Mouse (Mus musculus) MEL (cell line): Measurements from ENCODE around the gene Cyp26b1. TPM values are rescaled to one million over a fixed set of nuclear protein-coding genes. Genes with fewer than 3 reads are reported as not detected.

ENCODE experiments used
- DNase-seq: peaks from one replicate; pipeline ENCODE4 v3.0.0; 2011; ENCODE audit warnings: low read depth, low spot score
- H3K27ac ChIP-seq: 2 replicates; pipeline ENCODE4 v1.5.1; 2012; ENCODE audit warnings: low read depth, mild to moderate bottlenecking, control low read depth, low read length, moderate library complexity; ENCODE audit not compliant: control insufficient read depth
- H3K27me3 ChIP-seq, 2 experiments: fragments of 150-350 bp in 1 of 2; sonication (generic) in 1 of 2; 2 replicates each; pipeline ENCODE4 v1.6.1; 2012; ENCODE audit warnings: low read length in 2 of 2, mild to moderate bottlenecking in 2 of 2, improper control_type of control experiment in 1 of 2, moderate library complexity in 1 of 2; ENCODE audit not compliant: insufficient read depth in 2 of 2, control insufficient read depth in 1 of 2
- H3K36me3 ChIP-seq, 2 experiments: 2 replicates each; pipeline ENCODE4 v1.6.1; 2012 to 2014; ENCODE audit warnings: low read length in 2 of 2, improper control_type of control experiment in 1 of 2, inconsistent platforms in 1 of 2, mild to moderate bottlenecking in 1 of 2; ENCODE audit not compliant: insufficient read depth in 2 of 2, control insufficient read depth in 1 of 2
- H3K4me1 ChIP-seq, 2 experiments: fragments of 150-350 bp in 1 of 2; sonication (generic) in 1 of 2; 2 replicates each; pipeline ENCODE4 v1.6.1; 2012; ENCODE audit warnings: low read length in 2 of 2, improper control_type of control experiment in 1 of 2, mild to moderate bottlenecking in 1 of 2; ENCODE audit not compliant: insufficient read depth in 2 of 2, control insufficient read depth in 1 of 2
- H3K4me3 ChIP-seq, 2 experiments: fragments of 150-350 bp in 1 of 2; sonication (generic) in 1 of 2; 2 replicates each; pipeline ENCODE4 v1.5.1; 2012; ENCODE audit warnings: low read depth in 2 of 2, low read length in 2 of 2, mild to moderate bottlenecking in 2 of 2, moderate library complexity in 2 of 2, control low read depth in 1 of 2, improper control_type of control experiment in 1 of 2; ENCODE audit not compliant: control insufficient read depth in 1 of 2, insufficient read depth in 1 of 2
- H3K79me2 ChIP-seq: 2 replicates; pipeline ENCODE4 v1.6.1; 2012; ENCODE audit warnings: mild to moderate bottlenecking, low read length, moderate library complexity; ENCODE audit not compliant: control insufficient read depth, poor library complexity, insufficient read depth
- H3K9ac ChIP-seq: 2 replicates; pipeline ENCODE4 v1.6.1; 2012; ENCODE audit warnings: low read depth, mild to moderate bottlenecking, control low read depth, low read length, moderate library complexity; ENCODE audit not compliant: control insufficient read depth, poor library complexity, severe bottlenecking
- H3K9me3 ChIP-seq: fragments of 150-350 bp; sonication (generic); replicated peaks from 2 replicates; pipeline ENCODE4 v1.6.1; 2012; ENCODE audit warnings: mild to moderate bottlenecking, low read length, improper control_type of control experiment, moderate library complexity; ENCODE audit not compliant: insufficient read depth
- BHLHE40 ChIP-seq: IDR thresholded peaks from 2 replicates; pipeline ENCODE4 v1.6.1; 2012; ENCODE audit warnings: low read depth, mild to moderate bottlenecking, inconsistent platforms, low read length, improper control_type of control experiment, borderline replicate concordance
- CHD1 ChIP-seq: IDR thresholded peaks from 2 replicates; pipeline ENCODE4 v1.6.1; 2012; ENCODE audit warnings: low read depth, mild to moderate bottlenecking, inconsistent platforms, low read length, improper control_type of control experiment
- ELF1 ChIP-seq: IDR thresholded peaks from 2 replicates; pipeline ENCODE4 v1.6.1; 2014; ENCODE audit warnings: low read depth, mild to moderate bottlenecking, inconsistent platforms, low read length, improper control_type of control experiment, moderate library complexity
- ETS1 ChIP-seq: IDR thresholded peaks from 2 replicates; pipeline ENCODE4 v1.6.1; 2012; ENCODE audit warnings: low read depth, mild to moderate bottlenecking, inconsistent platforms, low read length, improper control_type of control experiment, moderate library complexity
- GATA1 ChIP-seq: IDR thresholded peaks from 2 replicates; pipeline ENCODE4 v1.6.1; 2011; ENCODE audit warnings: low read depth, low read length, improper control_type of control experiment
- JUND ChIP-seq: IDR thresholded peaks from 2 replicates; pipeline ENCODE4 v1.6.1; 2011; ENCODE audit warnings: low read depth, mild to moderate bottlenecking, improper control_type of control experiment, low read length
- MAFK ChIP-seq: IDR thresholded peaks from 2 replicates; pipeline ENCODE4 v1.6.1; 2011; ENCODE audit warnings: low read depth, mild to moderate bottlenecking, low read length, improper control_type of control experiment, borderline replicate concordance
- MAX ChIP-seq: IDR thresholded peaks from 2 replicates; pipeline ENCODE4 v1.6.1; 2011; ENCODE audit warnings: low read length, improper control_type of control experiment
- MAZ ChIP-seq: IDR thresholded peaks from 2 replicates; pipeline ENCODE4 v1.6.1; 2012; ENCODE audit warnings: low read depth, mild to moderate bottlenecking, inconsistent platforms, low read length, improper control_type of control experiment
- POLR2A ChIP-seq, 2 experiments: IDR thresholded peaks; 2 replicates each; pipeline ENCODE4 v1.6.1; 2011 to 2012; ENCODE audit warnings: low read length in 2 of 2, mild to moderate bottlenecking in 2 of 2, control low read depth in 1 of 2, improper control_type of control experiment in 1 of 2, low read depth in 1 of 2, moderate library complexity in 1 of 2; ENCODE audit not compliant: control insufficient read depth in 1 of 2, insufficient read depth in 1 of 2, poor library complexity in 1 of 2
- POLR2AphosphoS2 ChIP-seq: IDR thresholded peaks from 2 replicates; pipeline ENCODE4 v1.6.1; 2011; ENCODE audit warnings: low read length, improper control_type of control experiment
- RAD21 ChIP-seq: IDR thresholded peaks from 2 replicates; pipeline ENCODE4 v1.6.1; 2011; ENCODE audit warnings: mild to moderate bottlenecking, low read depth, low read length, improper control_type of control experiment
- SMC3 ChIP-seq: IDR thresholded peaks from 2 replicates; pipeline ENCODE4 v1.6.1; 2011; ENCODE audit warnings: low read depth, low read length, improper control_type of control experiment
- TAL1 ChIP-seq: IDR thresholded peaks from 2 replicates; pipeline ENCODE4 v1.6.1; 2012; ENCODE audit warnings: mild to moderate bottlenecking, inconsistent platforms, low read length, moderate library complexity, mixed read lengths
- TBP ChIP-seq: IDR thresholded peaks from 2 replicates; pipeline ENCODE4 v1.8.0; 2011; ENCODE audit warnings: low read depth, low read length, improper control_type of control experiment
- TCF12 ChIP-seq: IDR thresholded peaks from 2 replicates; pipeline ENCODE4 v1.6.1; 2014; ENCODE audit warnings: low read depth, mild to moderate bottlenecking, inconsistent platforms, low read length, improper control_type of control experiment, moderate library complexity
- UBTF ChIP-seq: IDR thresholded peaks from 2 replicates; pipeline ENCODE4 v1.6.1; 2012; ENCODE audit warnings: low read depth, mild to moderate bottlenecking, inconsistent platforms, low read length, improper control_type of control experiment, moderate library complexity, borderline replicate concordance; ENCODE audit not compliant: insufficient read depth
- ZMIZ1 ChIP-seq: IDR thresholded peaks from 2 replicates; pipeline ENCODE4 v1.6.1; 2012; ENCODE audit warnings: low read depth, mild to moderate bottlenecking, inconsistent platforms, low read length, improper control_type of control experiment, moderate library complexity
- ZNF384 ChIP-seq: IDR thresholded peaks from 2 replicates; pipeline ENCODE4 v1.6.1; 2012; ENCODE audit warnings: low read depth, mild to moderate bottlenecking, inconsistent platforms, low read length, improper control_type of control experiment
- polyA plus RNA-seq, 2 experiments: library from polyadenylated mRNA; stranded (reverse) in 1 of 2; unstranded in 1 of 2; fragments of >175 nt in 1 of 2; fragments of >200 nt in 1 of 2; gene quantifications; 2 replicates each; pipeline versions ENCODE4 v1.2.1 to v1.2.4; 2012; ENCODE audit warnings: low replicate concordance in 2 of 2, low read depth in 1 of 2; ENCODE audit not compliant: insufficient read length in 2 of 2, insufficient read depth in 1 of 2, missing spikeins in 1 of 2
- total RNA-seq: library from RNA; depleted of rRNA; stranded (reverse); fragments of 300-350 nt; gene quantifications from 2 replicates; pipeline ENCODE4 v1.2.3, GENCODE M21; 2012

The Cyp26b1 gene
- total and polyA plus RNA-seq, 3 experiments, result not detected

DNA sequence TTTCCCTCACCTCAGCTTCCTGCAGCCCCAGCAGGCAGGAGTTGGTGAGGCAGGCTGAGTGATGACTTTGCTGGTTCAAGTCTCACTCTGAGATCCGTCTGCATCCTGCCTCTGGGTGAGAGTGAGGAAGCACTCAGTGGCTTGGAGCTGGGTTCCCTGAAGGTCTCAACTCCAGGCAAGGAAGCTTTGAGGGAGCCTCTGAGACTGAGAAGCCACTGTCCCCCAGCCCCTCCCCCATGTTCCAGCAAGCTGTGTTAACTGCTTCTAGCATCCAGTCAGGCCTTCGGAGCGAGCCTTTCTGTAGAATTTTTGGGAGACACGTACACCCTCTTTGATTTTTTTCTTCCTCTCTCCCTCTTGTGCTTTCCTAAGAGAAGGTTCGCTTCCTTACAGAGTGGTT, 10.9 kb downstream of the Cyp26b1 start:
- TF ChIP-seq ZNF384 (no peak), GATA1 (no peak), SMC3 (no peak), TAL1 (no peak), POLR2AphosphoS2 (no peak), MAFK (no peak), ZMIZ1 (no peak), TBP (no peak), BHLHE40 (no peak), POLR2A (IDR thresholded peaks at IDR 0.05; ENCODE audit: control insufficient read depth in 1 of 2, insufficient read depth in 1 of 2, low read depth in 1 of 2, low read length in 2 of 2, poor library complexity in 1 of 2) (no peak), MAZ (no peak), JUND (no peak), UBTF (no peak), CHD1 (no peak), MAX (no peak)
- Histone ChIP-seq H3K4me1 (no peaks in the 10 kb centered on the region), H3K36me3 (no peaks in the 10 kb centered on the region), H3K9ac (no peak overlapping the region), H3K27ac (no peak overlapping the region), H3K79me2 (no peaks in the 10 kb centered on the region), H3K9me3 (no peaks in the 10 kb centered on the region), H3K27me3 (no peaks in the 10 kb centered on the region), H3K4me3 (no peak overlapping the region)
- DNase-seq, result no peak

GRCm38 (mm10) chr6:84581833-84582445, 11.8 kb downstream of the Cyp26b1 start:
- Histone ChIP-seq H3K9me3 (no peaks in the 10 kb centered on the region), H3K4me1 (no peaks in the 10 kb centered on the region), H3K27me3 (no peaks in the 10 kb centered on the region), H3K79me2 (no peaks in the 10 kb centered on the region), H3K4me3 (no peak overlapping the region), H3K27ac (no peak overlapping the region), H3K36me3 (no peaks in the 10 kb centered on the region), H3K9ac (no peak overlapping the region)
- TF ChIP-seq GATA1 (no peak), CHD1 (no peak), ETS1 (no peak), RAD21 (no peak), ELF1 (no peak), MAFK (no peak), TBP (no peak), TCF12 (no peak), MAX (no peak), POLR2A (IDR thresholded peaks at IDR 0.05; ENCODE audit: control insufficient read depth in 1 of 2, insufficient read depth in 1 of 2, low read depth in 1 of 2, low read length in 2 of 2, poor library complexity in 1 of 2) (no peak), BHLHE40 (no peak)
- peak; percentile 7 for DNase-seq
